Mouse (Mus musculus) myocyte (in vitro differentiated cells): Measurements from ENCODE around the gene Gm20696.

ENCODE experiments used
- CEBPB ChIP-seq: IDR thresholded peaks from 2 replicates; pipeline ENCODE4 v1.6.1; 2011; ENCODE audit warnings: mild to moderate bottlenecking, moderate library complexity; ENCODE audit not compliant: poor library complexity, insufficient read depth, severe bottlenecking
- POLR2A ChIP-seq: IDR thresholded peaks from one replicate; pipeline ENCODE4 v1.6.1; 2011; ENCODE audit warnings: low read depth, mild to moderate bottlenecking, control low read depth, moderate library complexity; ENCODE audit not compliant: insufficient read length
- TCF3 ChIP-seq: IDR thresholded peaks from one replicate; pipeline ENCODE4 v1.6.1; 2011; ENCODE audit warnings: low read depth, control low read depth; ENCODE audit not compliant: insufficient read length

DNA sequence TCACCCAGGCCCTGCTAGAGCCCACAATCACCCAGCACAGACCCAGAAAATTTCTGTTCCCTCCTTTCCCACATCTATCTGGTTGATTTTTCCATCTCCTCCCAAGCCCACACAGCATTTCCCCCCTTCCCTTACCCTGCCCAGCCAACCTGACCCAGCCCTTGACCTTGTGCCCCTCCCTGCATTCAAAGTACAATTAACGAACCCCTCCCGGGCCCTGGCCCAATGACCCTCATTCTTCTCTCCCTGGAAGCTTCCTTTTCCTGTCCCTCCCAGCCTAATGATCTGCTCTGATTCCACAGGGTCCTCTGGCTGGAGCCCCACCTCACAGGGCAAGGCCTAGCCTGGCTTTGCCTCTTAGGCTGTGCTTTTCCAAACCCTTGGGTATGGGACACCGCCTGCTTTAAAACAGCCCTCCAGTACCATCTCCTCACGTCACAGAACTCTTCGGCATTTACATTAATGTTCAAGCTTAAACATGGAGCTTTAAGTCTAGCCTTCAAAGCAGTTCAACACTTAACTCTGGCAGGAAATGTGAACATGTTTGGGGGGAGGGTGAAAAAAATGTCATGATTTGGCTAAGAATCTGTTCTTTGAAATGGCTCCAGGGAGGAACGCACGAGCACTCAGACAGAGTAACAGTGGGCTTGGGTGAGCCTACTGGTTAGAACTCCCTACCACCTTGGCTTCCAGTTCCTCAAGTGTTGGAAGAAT, 287.4 kb downstream of the Gm20696 start:
- TF ChIP-seq POLR2A (no peak), TCF3 (no peak), CEBPB (no peak)
